Mouse (Mus musculus) brain, embryonic 14.5 days (tissue): Measurements from ENCODE around the gene Rab11fip4.

Source experiments
- CTCF ChIP-seq: fragments of 200-500 bp; IDR thresholded peaks from 2 replicates; pipeline ENCODE4 v1.5.1; 2012; ENCODE audit warnings: inconsistent platforms, mild to moderate bottlenecking, moderate library complexity, borderline replicate concordance; ENCODE audit not compliant: insufficient read depth, insufficient read length; ENCODE audit errors: extremely low read depth
- POLR2A ChIP-seq: fragments of 200-500 bp; IDR thresholded peaks from 2 replicates; pipeline ENCODE4 v1.6.1; 2012; ENCODE audit warnings: mild to moderate bottlenecking, inconsistent platforms, borderline replicate concordance; ENCODE audit not compliant: poor library complexity, insufficient read depth, insufficient read length, severe bottlenecking; ENCODE audit errors: extremely low read depth

DNA sequence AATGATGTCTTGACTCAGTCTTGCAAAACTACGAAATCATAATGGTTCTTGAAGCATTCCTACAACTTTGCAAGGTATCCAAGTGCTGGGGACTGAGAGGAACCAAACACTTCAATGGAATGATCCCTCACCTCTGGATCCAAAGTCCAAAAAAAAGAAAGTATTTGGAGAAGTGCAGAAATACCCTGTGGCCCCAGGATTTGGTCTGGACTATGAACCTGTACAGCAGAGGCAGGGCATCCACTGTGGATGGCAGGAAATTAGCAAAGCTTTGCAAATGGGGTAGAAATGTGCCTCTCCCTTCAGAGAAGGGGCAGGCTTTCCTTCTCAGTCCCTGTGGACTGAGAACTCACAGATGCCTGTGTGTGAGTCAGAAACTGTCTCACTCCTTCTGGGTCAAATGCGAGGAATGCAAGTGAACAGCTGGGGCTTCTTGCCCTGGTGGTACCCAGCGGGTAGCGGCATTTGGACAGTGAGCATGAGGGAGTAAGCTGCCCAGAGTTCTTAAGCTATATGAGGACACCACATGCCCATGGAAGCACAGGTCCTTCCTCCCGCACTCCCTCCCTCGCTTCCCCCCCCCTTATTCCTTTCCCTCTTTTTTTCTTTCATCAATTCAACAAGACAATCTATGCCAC lies 147.0 kb downstream of the Rab11fip4 start:
- TF ChIP-seq CTCF (no peak), POLR2A (no peak)
